Mouse (Mus musculus): ENCODE measurements around the gene Pak7.
"Not testable (repeated sequence)": the region's sequence is repeated elsewhere in the genome, so short reads cannot be mapped to it uniquely, and the experiment has no call there.

Gene Pak7

GRCm38 (mm10) chr2:136387181-136388131 is at the start of gene Pak7:
Gene Pak7 (minus strand): TSS chr2:136387967.
- DNase-seq (ENCODE audit: low spot score): no peak

DNA sequence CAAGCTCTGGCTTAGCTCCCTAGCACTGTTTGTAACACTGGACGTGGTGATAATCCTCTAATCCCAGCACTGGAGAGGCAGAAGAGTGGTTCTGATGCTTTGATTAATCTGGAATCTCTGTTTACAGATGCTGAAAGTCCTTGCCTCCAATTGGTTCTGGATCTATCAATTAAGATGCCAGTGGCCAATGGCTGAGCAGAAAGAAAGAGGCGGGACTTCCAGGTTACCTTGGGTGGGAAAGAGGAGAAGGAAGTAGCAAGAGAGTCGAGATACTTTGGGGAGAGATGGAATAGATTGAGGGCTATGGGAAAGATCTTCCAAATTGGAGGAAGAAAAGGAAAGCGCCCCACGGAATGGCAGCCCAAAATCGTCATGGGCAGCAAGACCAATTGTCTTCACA is 37.8 kb upstream of the Pak7 start:
- no peak for DNase-seq (ENCODE audit: low spot score)

DNA sequence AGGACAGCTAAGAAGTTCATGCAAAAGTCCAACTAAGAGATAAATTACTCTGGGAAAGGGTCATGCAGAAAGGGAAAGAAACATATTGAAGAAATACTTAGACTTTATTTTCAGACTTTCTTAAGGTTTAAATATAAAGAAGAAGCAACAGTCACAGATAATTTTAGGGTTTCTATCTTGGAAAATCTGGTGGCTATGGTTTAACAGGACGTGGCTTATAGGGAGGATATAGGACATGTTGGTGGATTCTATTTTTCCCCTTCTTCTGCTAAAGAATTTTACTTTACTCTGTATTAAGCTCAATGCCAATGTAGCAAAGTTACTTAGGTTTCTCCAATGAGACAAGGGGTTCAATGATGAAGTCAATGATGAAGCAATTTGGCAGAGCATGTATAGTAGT is 31.8 kb upstream of the Pak7 start:
- no peak for DNase-seq (ENCODE audit: low spot score)

DNA sequence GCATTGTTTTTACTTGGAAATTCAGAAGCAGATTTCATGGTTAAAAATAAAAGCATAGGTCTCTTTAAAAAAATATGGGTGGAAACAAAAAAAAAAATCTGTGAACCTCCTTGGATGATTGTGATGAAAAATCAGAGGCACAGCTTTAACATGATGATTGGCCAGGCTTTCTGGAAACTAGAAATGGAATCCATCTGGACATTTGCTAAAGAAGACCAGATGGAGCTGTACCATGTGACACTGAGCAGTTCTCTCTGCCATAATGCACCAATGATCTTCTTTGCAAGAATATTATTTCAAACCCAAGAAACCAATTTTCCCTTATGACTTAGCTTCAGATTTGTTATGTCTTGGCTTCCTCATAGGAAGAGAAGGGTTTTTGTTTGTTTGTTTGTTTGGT is 28.6 kb upstream of the Pak7 start:
- DNase-seq (ENCODE audit: low spot score): no peak

GRCm38 (mm10) chr2:136402587-136402986 is 14.8 kb upstream of the Pak7 start:
- DNase-seq (ENCODE audit: low spot score): no peak

DNA sequence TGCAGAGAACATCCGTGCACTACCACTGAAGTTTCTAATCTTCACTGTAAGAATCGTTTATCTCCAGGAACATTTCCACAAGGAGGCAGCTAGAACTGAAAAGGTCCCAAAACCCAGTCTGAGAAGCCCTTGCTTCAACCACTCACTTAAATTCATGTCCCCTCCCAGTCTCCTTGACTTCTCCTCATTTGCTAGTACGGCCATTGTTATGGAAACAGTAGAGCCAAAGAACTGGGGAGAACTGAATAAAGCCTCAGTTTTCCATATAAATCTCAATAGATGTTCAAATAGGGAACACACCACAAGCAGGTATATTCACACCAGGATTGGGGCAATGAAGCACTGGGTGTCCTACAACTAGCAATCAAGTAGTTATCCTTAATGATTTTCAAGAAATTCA is 12.4 kb downstream of the Pak7 start:
- no peak for DNase-seq (ENCODE audit: low spot score)

GRCm38 (mm10) chr2:136372361-136372760 is 15.4 kb downstream of the Pak7 start:
- no peak for DNase-seq (ENCODE audit: low spot score)

GRCm38 (mm10) chr2:136351393-136352096 is 36.2 kb downstream of the Pak7 start:
- no peak for DNase-seq (ENCODE audit: low spot score)

GRCm38 (mm10) chr2:136350459-136350858 is 37.3 kb downstream of the Pak7 start:
- no peak for DNase-seq (ENCODE audit: low spot score)

DNA sequence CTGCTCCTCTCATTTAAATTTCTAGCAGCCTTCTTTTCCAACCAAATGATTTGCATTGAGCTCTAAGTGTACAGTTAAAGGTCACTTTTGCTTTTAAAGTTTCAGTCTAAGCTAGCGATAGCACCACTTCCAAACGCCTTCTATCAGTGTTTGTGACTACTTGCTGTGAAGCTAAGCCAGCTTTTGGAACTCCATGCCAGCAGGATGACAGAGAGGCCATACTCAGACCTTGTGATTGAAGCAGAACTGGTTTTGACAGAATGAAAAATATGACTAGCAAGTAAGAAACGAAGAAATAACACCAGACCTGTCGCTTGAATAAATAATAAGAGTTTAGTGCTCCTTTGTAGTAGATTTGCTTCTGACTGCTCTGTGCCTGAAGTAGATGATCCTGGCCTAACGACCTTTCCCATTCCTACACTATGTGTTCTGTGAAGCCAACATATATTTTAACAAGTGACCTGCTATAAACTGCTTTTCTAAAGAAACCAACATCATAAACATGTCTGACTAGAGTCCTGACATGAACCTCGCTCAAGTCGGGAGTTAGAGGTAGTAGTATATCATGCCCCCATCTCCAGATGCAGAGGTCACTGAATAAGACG is 38.0 kb downstream of the Pak7 start:
- no peak for DNase-seq (ENCODE audit: low spot score)

- not testable (repeated sequence) for DNase-seq (ENCODE audit: low spot score)
These were observed 43.5 kb downstream of the Pak7 start for GRCm38 (mm10) chr2:136344240-136344780.

DNA sequence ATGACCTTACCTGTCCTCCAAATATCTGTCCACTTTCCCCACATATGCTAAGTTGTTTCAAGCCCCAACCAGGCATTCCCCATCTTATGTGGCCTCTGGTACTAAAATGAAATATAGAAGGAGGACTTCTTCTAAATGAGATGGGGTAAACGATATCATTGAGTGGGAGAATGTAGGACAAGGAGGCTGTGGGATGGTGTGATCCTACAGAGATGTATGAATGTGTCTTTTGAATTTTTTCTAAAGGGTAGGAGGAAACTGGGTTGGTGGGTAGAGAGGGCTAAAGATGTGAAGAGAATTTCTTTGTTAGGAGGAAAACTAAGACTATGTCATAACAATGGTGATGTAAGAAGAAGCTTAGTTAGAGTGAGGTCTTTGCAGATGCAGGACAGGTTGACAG is 57.8 kb downstream of the Pak7 start:
- no peak for DNase-seq (ENCODE audit: low spot score)

DNA sequence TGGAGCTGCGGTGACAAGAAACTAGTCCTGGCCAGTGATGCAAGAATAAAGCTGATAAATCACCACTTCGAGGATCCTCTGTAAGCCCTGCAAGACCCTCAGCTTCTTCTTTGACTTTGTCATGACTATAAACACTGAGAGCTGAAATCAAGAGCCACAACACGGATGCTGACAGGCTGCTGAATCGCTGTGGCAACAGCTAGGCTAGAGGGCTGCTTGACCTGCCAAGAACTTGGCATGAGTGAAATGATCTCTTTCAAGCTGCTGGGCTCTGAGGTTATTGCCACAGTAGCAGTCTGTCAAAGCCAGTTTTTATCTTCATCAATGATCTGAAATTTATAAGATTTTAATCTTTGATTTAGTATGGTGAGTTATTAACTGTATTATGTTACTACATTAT is 62.1 kb downstream of the Pak7 start:
- no peak for DNase-seq (ENCODE audit: low spot score)

GRCm38 (mm10) chr2:136309313-136309712 is 78.5 kb downstream of the Pak7 start:
- no peak for DNase-seq (ENCODE audit: low spot score)

DNA sequence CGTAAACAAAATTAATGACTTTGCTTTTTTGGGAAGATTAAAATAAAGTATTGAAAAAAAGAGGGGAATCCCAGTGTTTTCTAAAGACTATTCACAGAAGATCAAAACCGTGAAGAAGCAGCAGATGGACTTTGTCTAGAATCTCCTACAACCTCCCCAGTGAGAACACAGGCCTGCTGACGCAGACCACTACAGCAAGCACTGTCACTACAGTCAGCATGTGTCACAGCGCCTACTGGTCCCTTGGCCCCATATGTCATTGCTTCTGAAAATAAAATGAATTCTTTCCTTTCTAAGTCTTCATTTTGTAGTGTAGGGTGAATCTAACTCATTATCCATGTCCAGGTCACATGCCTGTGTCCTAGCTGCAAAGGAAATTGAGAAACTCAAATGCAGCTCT is 79.0 kb downstream of the Pak7 start:
- DNase-seq (ENCODE audit: low spot score): no peak

GRCm38 (mm10) chr2:136302201-136302600 is 85.6 kb downstream of the Pak7 start:
- DNase-seq (ENCODE audit: low spot score): no peak

GRCm38 (mm10) chr2:136301406-136301805 is 86.4 kb downstream of the Pak7 start:
- DNase-seq (ENCODE audit: low spot score): no peak

GRCm38 (mm10) chr2:136297371-136297770 is 90.4 kb downstream of the Pak7 start:
- DNase-seq (ENCODE audit: low spot score): no peak

DNA sequence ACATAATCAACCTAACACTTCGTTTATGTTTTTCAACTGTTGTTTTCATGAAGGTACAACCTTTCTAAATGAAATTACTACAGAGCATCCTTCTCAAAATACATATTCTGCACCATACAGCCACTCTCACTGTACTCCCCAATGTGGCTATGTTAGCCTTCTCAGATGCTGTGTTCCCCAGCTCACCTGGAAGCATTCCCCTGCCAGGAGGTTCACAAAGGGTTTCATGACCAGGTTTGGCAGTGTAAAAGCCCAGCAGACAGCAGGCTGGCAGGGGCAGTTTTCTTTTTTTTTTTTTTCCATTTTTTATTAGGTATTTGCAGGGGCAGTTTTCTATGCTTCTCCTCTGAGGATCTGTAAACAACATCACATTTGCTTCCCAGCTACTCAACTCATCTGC is 105.7 kb downstream of the Pak7 start:
- no peak for DNase-seq (ENCODE audit: low spot score)

DNA sequence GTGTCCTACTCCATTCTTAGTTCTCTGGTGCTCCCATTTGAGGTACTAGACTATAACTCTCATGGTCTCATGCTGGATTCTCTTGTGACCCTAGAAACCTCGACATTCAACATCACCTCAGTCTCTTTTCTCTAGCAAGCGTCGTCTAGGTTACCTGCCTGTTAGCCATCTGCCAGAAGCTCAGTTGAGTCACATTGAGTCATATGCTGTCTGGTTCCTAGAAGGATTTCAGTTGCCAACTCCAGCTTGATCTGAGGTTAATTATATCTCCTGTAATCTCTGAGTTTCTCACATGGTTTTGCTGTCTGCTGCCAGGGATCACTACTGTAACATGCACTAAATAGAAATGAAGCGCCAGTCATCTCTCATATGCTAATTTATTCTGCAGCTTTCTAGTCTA is 145.8 kb downstream of the Pak7 start:
- not testable (repeated sequence) for DNase-seq (ENCODE audit: low spot score)

DNA sequence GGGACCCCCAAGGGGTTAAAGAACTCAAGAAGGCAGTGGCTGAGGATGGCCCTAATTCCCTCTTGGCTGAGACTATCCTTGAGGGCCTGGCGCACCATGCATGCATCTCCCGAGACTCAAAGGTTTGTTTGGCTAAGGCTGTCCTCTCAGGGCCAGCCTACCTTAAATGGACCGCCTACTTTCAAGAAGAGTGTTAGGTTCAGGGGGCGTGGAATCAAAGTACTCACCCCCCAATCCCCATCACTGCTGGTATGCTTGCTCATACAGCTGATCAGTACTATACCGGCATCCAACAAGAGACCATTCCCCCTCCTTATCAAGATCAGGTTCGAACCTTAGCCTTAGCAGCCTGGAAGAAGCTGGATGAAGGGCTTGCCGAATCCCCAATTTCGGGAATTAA is 156.5 kb downstream of the Pak7 start:
- DNase-seq (ENCODE audit: low spot score): no peak

DNA sequence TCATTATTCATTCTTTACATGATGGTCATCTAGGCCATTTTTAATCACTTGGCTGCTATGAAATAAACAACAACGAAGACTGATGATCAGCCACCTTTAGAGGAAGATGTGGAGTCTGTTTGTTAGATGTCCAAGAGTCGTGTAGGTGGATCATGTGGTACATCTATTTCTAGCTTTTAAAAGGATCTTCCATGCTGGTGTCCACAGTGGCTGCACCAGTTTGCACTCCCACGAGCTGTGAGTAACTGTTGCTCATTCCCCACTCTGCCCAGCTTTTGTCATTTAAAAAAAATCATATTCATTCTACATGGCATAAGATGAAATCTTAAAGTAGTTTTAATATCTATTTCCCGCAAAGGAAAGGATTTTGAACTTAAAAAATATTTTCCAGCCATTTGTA is 183.7 kb downstream of the Pak7 start:
- DNase-seq (ENCODE audit: low spot score): no peak

GRCm38 (mm10) chr2:136175030-136175429 is 212.7 kb downstream of the Pak7 start:
- no peak for DNase-seq (ENCODE audit: low spot score)
